Mouse (Mus musculus) hindbrain, embryonic 16.5 days (tissue): ENCODE results near the gene Olfr518. TPM values are rescaled to one million over a fixed set of nuclear protein-coding genes. Genes with fewer than 3 reads are reported as not detected.

Experiments
- ATAC-seq: fragments of 200-750 bp; cut with Nextera tagmentation; 2 replicates; pipeline ENCODE4 v1.8.0; 2017; ENCODE audit warnings: moderate TSS enrichment, moderate library complexity
- H3K27ac ChIP-seq: fragments of 300-500 bp; sonication (generic); 2 replicates; pipeline ENCODE4 v1.5.1; 2014; ENCODE audit warnings: low read depth, mild to moderate bottlenecking, control low read depth, low read length, moderate library complexity
- H3K27me3 ChIP-seq: fragments of 300-500 bp; sonication (generic); replicated peaks from 2 replicates; pipeline ENCODE4 v1.6.1; 2014; ENCODE audit warnings: low read length; ENCODE audit not compliant: control insufficient read depth, insufficient read depth
- H3K36me3 ChIP-seq: fragments of 300-500 bp; sonication (generic); 2 replicates; pipeline ENCODE4 v1.6.1; 2014; ENCODE audit warnings: mild to moderate bottlenecking, low read length, moderate library complexity, mixed read lengths; ENCODE audit not compliant: control insufficient read depth, insufficient read depth
- H3K4me1 ChIP-seq: fragments of 300-500 bp; sonication (generic); 2 replicates; pipeline ENCODE4 v1.6.1; 2014; ENCODE audit warnings: low read depth, low read length; ENCODE audit not compliant: control insufficient read depth, insufficient read depth
- H3K4me2 ChIP-seq: fragments of 300-500 bp; sonication (generic); 2 replicates; pipeline ENCODE4 v1.6.1; 2014; ENCODE audit warnings: mild to moderate bottlenecking, low read length, control low read depth, moderate library complexity
- H3K4me3 ChIP-seq: fragments of 300-500 bp; sonication (generic); 2 replicates; pipeline ENCODE4 v1.5.1; 2014; ENCODE audit warnings: mild to moderate bottlenecking, low read length, control low read depth, moderate library complexity
- H3K9ac ChIP-seq: fragments of 300-500 bp; sonication (generic); 2 replicates; pipeline ENCODE4 v1.6.1; 2014; ENCODE audit warnings: low read depth, mild to moderate bottlenecking, control low read depth, low read length, moderate library complexity
- H3K9me3 ChIP-seq: fragments of 300-500 bp; sonication (generic); 2 replicates; pipeline ENCODE4 v1.6.1; 2014; ENCODE audit warnings: mild to moderate bottlenecking, low read length, moderate library complexity; ENCODE audit not compliant: control insufficient read depth
- WGBS: fragments of 180-500 bp; shearing (Covaris S2); extraction: QIAGEN DNeasy Blood & Tissue Kit; methylation state at CpG from one replicate; pipeline ENCODE4 v1.1.7; 2014; 5-methylcytosine and 5-hydroxymethylcytosine counted together
- polyA plus RNA-seq: library from polyadenylated mRNA; unstranded; fragments of >200 nt; fragmentation: Nextera tagmentation; extraction: Ambion mirVana; gene quantifications from 2 replicates; pipeline ENCODE4 v1.2.1, GENCODE M21; 2015

The Olfr518 gene
- polyA plus RNA-seq, 1 experiment from 2014 or later: not detected

- WGBS: 94% methylated on average over 2 of the region's 2 CpGs
- no peaks in the 10 kb centered on the region for H3K4me1 ChIP-seq
- H3K4me3 ChIP-seq: no peak within 1 kb of the TSS
- no peak within 1 kb of the TSS for H3K9ac ChIP-seq
- H3K36me3 ChIP-seq: no peaks in the 10 kb centered on the region
- ATAC-seq: no peak
- H3K27me3 ChIP-seq: no peaks in the 10 kb centered on the region
- H3K9me3 ChIP-seq: no peaks in the 10 kb centered on the region
- no peak within 1 kb of the TSS for H3K4me2 ChIP-seq
- no peak within 1 kb of the TSS for H3K27ac ChIP-seq
These were observed 34.4 kb downstream of the Olfr518 start, which contains the start of gene Olfr516 for GRCm38 (mm10) chr7:108850429-108850828. Gene Olfr516 (minus strand): TSS chr7:108850529.

Other genes with a start within 250 kb of the Olfr518 start
- not detected in 2 replicates for gene Olfr509, start 233.1 kb downstream of the Olfr518 start, polyA plus RNA-seq
- not detected in 2 replicates for gene Olfr510, start 218.6 kb downstream of the Olfr518 start, polyA plus RNA-seq
- gene Olfr512, start 171.7 kb downstream of the Olfr518 start, polyA plus RNA-seq: not detected in 2 replicates
- gene Olfr513, start 134.0 kb downstream of the Olfr518 start, polyA plus RNA-seq: not detected in 2 replicates
- not detected in 2 replicates for gene Olfr514, start 59.0 kb downstream of the Olfr518 start, polyA plus RNA-seq
- not detected in 2 replicates for gene Olfr516, start 34.5 kb downstream of the Olfr518 start, polyA plus RNA-seq
- gene Olfr517, start 12.6 kb downstream of the Olfr518 start, polyA plus RNA-seq: not detected in 2 replicates
- gene Olfr519, start 9.4 kb upstream of the Olfr518 start, polyA plus RNA-seq: not detected in 2 replicates
- gene Nlrp10, start 45.2 kb upstream of the Olfr518 start, polyA plus RNA-seq: 0.04 TPM in 1 of 2 replicates, not detected in the other
- gene Eif3f, start 49.4 kb upstream of the Olfr518 start, polyA plus RNA-seq: 67.3 and 70.9 TPM in 2 replicates
- 41.9 and 50.8 TPM in 2 replicates for gene Tub, start 65.3 kb upstream of the Olfr518 start, polyA plus RNA-seq
- gene Ric3, start 198.3 kb upstream of the Olfr518 start, polyA plus RNA-seq: 32.2 and 34.3 TPM in 2 replicates